Mouse (Mus musculus): ENCODE results near the gene Zfp974.

- TF ChIP-seq CTCF (IDR thresholded peaks at IDR 0.05; ENCODE audit: borderline replicate concordance, insufficient read depth, low read depth, low read length) (no peak), POLR2A (IDR thresholded peaks at IDR 0.05; ENCODE audit: borderline replicate concordance, insufficient read depth, low read length) (no peak)
Measured at GRCm38 (mm10) chr7:27905061-27905848, 24.0 kb downstream of the Zfp974 start.
